Mouse (Mus musculus) cortical plate, adult 2 months (tissue): ENCODE data around the gene Hnrnpul1.

Source experiments
- CTCF ChIP-seq: fragments of 200-500 bp; IDR thresholded peaks from 2 replicates; pipeline ENCODE4 v1.5.1; 2011; ENCODE audit warnings: mild to moderate bottlenecking, control low read depth, low read length; ENCODE audit not compliant: insufficient read depth; ENCODE audit errors: extremely low read depth
- POLR2A ChIP-seq: fragments of 200-500 bp; IDR thresholded peaks from 2 replicates; pipeline ENCODE4 v1.6.1; 2011; ENCODE audit warnings: mild to moderate bottlenecking, low read length, control low read depth; ENCODE audit not compliant: insufficient read depth; ENCODE audit errors: extremely low read depth

- no peak for TF ChIP-seq CTCF
- no peak for TF ChIP-seq POLR2A
Measured at GRCm38 (mm10) chr7:25753076-25753475, 1.5 kb downstream of the Hnrnpul1 start.
